Mouse (Mus musculus) heart, postnatal 36 days (tissue): ENCODE results near the gene Dtx3. TPM values are rescaled to one million over a fixed set of nuclear protein-coding genes. Genes with fewer than 3 reads are reported as not detected.

ENCODE experiments used
- DNase-seq, 2 experiments: peaks; one replicate each; pipeline ENCODE4 v3.0.0; 2021 to 2022
- intact Hi-C: fragments of 180-260 bp; cut with DNase I; formaldehyde crosslinking; loops from one replicate; pipeline ENCODE4 v1.15.1; 2025
- total RNA-seq, 2 experiments: library from RNA; stranded (reverse); gene quantifications; 2 replicates each; pipeline ENCODE4 v1.2.3; 2021

Gene Dtx3
- total RNA-seq, 2 experiments from 2014 or later = 25.8 to 29.4 TPM

- intact Hi-C loops = no loop called here
- no peak for DNase-seq
These were observed 50.2 kb downstream of the Dtx3 start for GRCm38 (mm10) chr10:127145303-127145702.

GRCm38 (mm10) chr10:127144536-127144935, 51.0 kb downstream of the Dtx3 start:
- intact Hi-C loops = no loop called here
- no peak for DNase-seq

- no peak for DNase-seq
- intact Hi-C loops = no loop called here
These were observed 52.3 kb downstream of the Dtx3 start for GRCm38 (mm10) chr10:127143228-127143627.

- intact Hi-C loops = no loop called here
- DNase-seq = no peak
These were observed 54.0 kb downstream of the Dtx3 start for GRCm38 (mm10) chr10:127141500-127141899.

- intact Hi-C loops = no loop called here
These were observed 54.6 kb downstream of the Dtx3 start for GRCm38 (mm10) chr10:127140971-127141370.

More at GRCm38 (mm10) chr10:127140971-127141370, 54.6 kb downstream of the Dtx3 start:
- DNase-seq = no peak

Other genes with a start within 250 kb of the Dtx3 start
- gene Ctdsp2, start 217.0 kb downstream of the Dtx3 start, total RNA-seq = 100 to 1,000 TPM; 131 to 136 TPM
- under 1 TPM; 0.35 to 0.80 TPM for gene Avil, start 195.0 kb downstream of the Dtx3 start, total RNA-seq
- 10 to 100 TPM; 56.1 to 62.2 TPM for gene Tsfm, start 164.9 kb downstream of the Dtx3 start, total RNA-seq
- gene Mettl1, start 154.3 kb downstream of the Dtx3 start, total RNA-seq = 1 to 10 TPM; 7.7 to 7.9 TPM
- not detected for gene Eef1akmt3, start 154.2 kb downstream of the Dtx3 start, total RNA-seq
- under 1 TPM; 0.14 to 0.31 TPM for gene Cyp27b1, start 147.5 kb downstream of the Dtx3 start, total RNA-seq
- gene March9, start 135.5 kb downstream of the Dtx3 start, total RNA-seq = 1 to 10 TPM; 2.3 to 2.9 TPM
- 10 to 100 TPM; 76.7 to 85.5 TPM for gene Cdk4, start 132.2 kb downstream of the Dtx3 start, total RNA-seq
- gene Tspan31, start 125.5 kb downstream of the Dtx3 start, total RNA-seq = 10 to 100 TPM; 43.8 to 46.9 TPM
- gene Agap2, start 120.4 kb downstream of the Dtx3 start, total RNA-seq = 1 to 10 TPM; 5.6 to 7.0 TPM
- gene Os9, start 74.6 kb downstream of the Dtx3 start, total RNA-seq = 10 to 100 TPM; 25.2 to 29.7 TPM
- 1 to 10 TPM; 1.6 to 2.7 TPM for gene B4galnt1, start 30.5 kb downstream of the Dtx3 start, total RNA-seq
- 10 to 100 TPM; 17.2 to 23.1 TPM for gene Slc26a10, start 15.1 kb downstream of the Dtx3 start, total RNA-seq
- gene Arhgef25, start 5.6 kb downstream of the Dtx3 start, total RNA-seq = 10 to 100 TPM; 12.4 to 12.8 TPM
- gene Pip4k2c, start 15.9 kb upstream of the Dtx3 start, total RNA-seq = 10 to 100 TPM; 26.9 to 29.9 TPM
- gene Kif5a, start 67.6 kb upstream of the Dtx3 start, total RNA-seq = under 1 TPM; 0.41 to 0.92 TPM
- 100 to 1,000 TPM; 144 to 154 TPM for gene Dctn2, start 70.6 kb upstream of the Dtx3 start, total RNA-seq
- 10 to 100 TPM; 22.0 to 24.2 TPM for gene Mbd6, start 93.3 kb upstream of the Dtx3 start, total RNA-seq
- 10 to 100 TPM; 41.0 to 46.4 TPM for gene Mars, start 116.1 kb upstream of the Dtx3 start, total RNA-seq
- gene Arhgap9, start 126.2 kb upstream of the Dtx3 start, total RNA-seq = 1 to 10 TPM; 3.1 to 3.6 TPM
- 1 to 10 TPM; 1.0 to 2.6 TPM for gene Gli1, start 146.2 kb upstream of the Dtx3 start, total RNA-seq
- not detected for gene Inhbe, start 158.7 kb upstream of the Dtx3 start, total RNA-seq
- not detected for gene Inhbc, start 174.7 kb upstream of the Dtx3 start, total RNA-seq
- gene R3hdm2, start 184.6 kb upstream of the Dtx3 start, total RNA-seq = 100 to 1,000 TPM; 150 to 169 TPM